Mouse (Mus musculus) liver, embryonic 12.5 days (tissue): ENCODE measurements around the gene Asic1. TPM values are rescaled to one million over a fixed set of nuclear protein-coding genes. Genes with fewer than 3 reads are reported as not detected.
A peak's percentile ranks its signal among the peaks of the same experiment; 100 is the strongest.
"Not testable (repeated sequence)": the region's sequence is repeated elsewhere in the genome, so short reads cannot be mapped to it uniquely, and the experiment has no call there.

Experiments
- ATAC-seq: fragments of 200-750 bp; cut with Nextera tagmentation; 2 replicates; pipeline ENCODE4 v1.8.0; 2017; ENCODE audit warnings: moderate number of reproducible peaks, mild to moderate bottlenecking, moderate library complexity
- H3K27ac ChIP-seq: fragments of 300-500 bp; sonication (generic); 2 replicates; pipeline ENCODE4 v1.5.1; 2016; ENCODE audit warnings: mild to moderate bottlenecking
- H3K27me3 ChIP-seq: fragments of 300-500 bp; sonication (generic); replicated peaks from 2 replicates; pipeline ENCODE4 v1.6.1; 2016; ENCODE audit warnings: mild to moderate bottlenecking, moderate library complexity
- H3K36me3 ChIP-seq: fragments of 300-500 bp; sonication (generic); 2 replicates; pipeline ENCODE4 v1.6.1; 2016; ENCODE audit warnings: mild to moderate bottlenecking, moderate library complexity
- H3K4me1 ChIP-seq: fragments of 300-500 bp; sonication (generic); 2 replicates; pipeline ENCODE4 v1.6.1; 2016
- H3K4me2 ChIP-seq: fragments of 300-500 bp; sonication (generic); 2 replicates; pipeline ENCODE4 v1.6.1; 2016; ENCODE audit warnings: mild to moderate bottlenecking, moderate library complexity
- H3K4me3 ChIP-seq: fragments of 300-500 bp; sonication (generic); 2 replicates; pipeline ENCODE4 v1.5.1; 2016; ENCODE audit warnings: mild to moderate bottlenecking, moderate library complexity
- H3K9ac ChIP-seq: fragments of 300-500 bp; sonication (generic); 2 replicates; pipeline ENCODE4 v1.6.1; 2016; ENCODE audit warnings: mild to moderate bottlenecking, moderate library complexity
- H3K9me3 ChIP-seq: fragments of 300-500 bp; sonication (generic); replicated peaks from 2 replicates; pipeline ENCODE4 v1.6.1; 2016; ENCODE audit warnings: mild to moderate bottlenecking, moderate library complexity
- WGBS: fragments of 180-500 bp; shearing (Covaris S2); methylation state at CpG from one replicate; pipeline ENCODE4 v1.1.7; 2016; ENCODE audit not compliant: insufficient replicate concordance; 5-methylcytosine and 5-hydroxymethylcytosine counted together
- polyA plus RNA-seq: library from polyadenylated mRNA; unstranded; fragments of >200 nt; fragmentation: Nextera tagmentation; extraction: Ambion mirVana; gene quantifications from 2 replicates; pipeline ENCODE4 v1.2.1, GENCODE M21; 2016

The Asic1 gene
- polyA plus RNA-seq, 1 experiment from 2014 or later: 2.0 TPM

DNA sequence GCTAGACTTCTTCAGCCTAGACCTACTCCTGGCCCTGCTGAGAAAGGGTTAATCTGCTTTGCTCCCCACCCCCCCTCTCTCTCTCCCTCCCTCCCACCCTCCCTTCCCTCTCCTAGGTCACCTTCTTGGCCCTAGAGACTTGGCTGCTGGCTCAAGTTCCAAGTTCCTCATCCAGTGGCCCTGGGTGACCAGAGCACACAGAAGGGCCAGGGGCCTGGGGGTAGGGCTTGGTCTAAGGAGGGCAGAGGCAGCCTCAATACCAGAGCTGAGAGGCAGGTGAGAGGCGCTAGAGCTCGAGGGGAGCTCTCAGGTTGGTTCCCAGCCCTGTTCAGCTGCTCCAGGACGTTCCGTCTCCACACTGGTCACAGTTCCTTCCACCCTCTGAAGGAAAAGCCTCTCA lies 20.8 kb downstream of the Asic1 start:
- H3K4me1 ChIP-seq: no peaks in the 10 kb centered on the region
- no peak overlapping the region for H3K27ac ChIP-seq
- 16% methylated on average over 4 of the region's 4 CpGs for WGBS
- H3K36me3 ChIP-seq: no peaks in the 10 kb centered on the region
- no peaks in the 10 kb centered on the region for H3K9me3 ChIP-seq
- no peak overlapping the region for H3K4me2 ChIP-seq
- ATAC-seq: no peak
- H3K9ac ChIP-seq: no peak overlapping the region
- no peak overlapping the region for H3K4me3 ChIP-seq
- peaks cover 89% of the 10 kb centered on the region for H3K27me3 ChIP-seq

DNA sequence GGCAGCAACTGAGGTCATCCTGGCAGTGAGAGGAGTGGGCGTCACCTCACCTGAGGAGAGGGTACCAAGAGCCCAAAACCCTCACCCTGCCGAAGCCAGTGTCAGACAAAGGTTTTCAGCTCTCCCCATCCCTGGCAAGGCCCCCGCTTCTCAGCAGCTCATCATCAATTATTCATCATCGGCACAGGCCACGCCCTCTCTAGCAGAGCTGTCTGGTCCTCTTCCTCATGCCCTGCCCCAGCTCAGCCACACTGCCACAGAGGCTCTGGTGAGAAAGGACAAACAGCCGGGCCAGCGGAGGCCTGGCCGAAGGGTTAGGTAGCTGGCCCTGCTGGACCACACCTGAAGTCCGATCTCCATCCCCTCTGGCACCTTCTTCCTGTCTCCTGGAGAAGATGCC lies 21.8 kb downstream of the Asic1 start:
- H3K36me3 ChIP-seq: no peaks in the 10 kb centered on the region

DNA sequence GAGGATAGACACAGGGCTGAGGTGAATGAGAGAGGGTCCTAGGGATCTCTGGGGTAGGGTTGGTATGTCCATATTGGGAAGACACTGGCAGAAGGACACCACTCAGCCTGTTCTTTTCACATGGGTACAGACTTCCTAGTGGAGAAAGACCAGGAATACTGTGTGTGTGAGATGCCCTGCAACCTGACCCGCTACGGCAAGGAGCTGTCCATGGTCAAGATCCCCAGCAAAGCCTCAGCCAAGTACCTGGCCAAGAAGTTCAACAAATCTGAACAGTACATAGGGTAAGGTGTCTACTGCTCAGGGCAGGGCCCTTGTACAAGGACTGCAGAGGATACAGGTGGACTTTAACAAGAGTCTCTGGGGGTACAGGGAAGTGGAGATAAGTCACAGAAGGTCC lies 27.1 kb downstream of the Asic1 start:
- ATAC-seq: no peak
- no peak overlapping the region for H3K9ac ChIP-seq
- H3K27ac ChIP-seq: no peak overlapping the region
- 21% methylated on average over 2 of the region's 2 CpGs for WGBS
- no peak overlapping the region for H3K4me2 ChIP-seq
- H3K9me3 ChIP-seq: no peaks in the 10 kb centered on the region
- peaks cover 20% of the 10 kb centered on the region for H3K4me1 ChIP-seq
- peaks cover 71% of the 10 kb centered on the region for H3K27me3 ChIP-seq
- H3K4me3 ChIP-seq: no peak overlapping the region
- no peaks in the 10 kb centered on the region for H3K36me3 ChIP-seq

More for the DNA sequence above, 21.8 kb downstream of the Asic1 start:
- Histone ChIP-seq H3K4me3 (no peak overlapping the region), H3K4me1 (no peaks in the 10 kb centered on the region), H3K9me3 (no peaks in the 10 kb centered on the region), H3K4me2 (no peak overlapping the region), H3K27me3 (peaks cover 90% of the 10 kb centered on the region), H3K27ac (no peak overlapping the region), H3K9ac (no peak overlapping the region)
- WGBS: 43% methylated on average over 9 of the region's 9 CpGs
- ATAC-seq: no peak

DNA sequence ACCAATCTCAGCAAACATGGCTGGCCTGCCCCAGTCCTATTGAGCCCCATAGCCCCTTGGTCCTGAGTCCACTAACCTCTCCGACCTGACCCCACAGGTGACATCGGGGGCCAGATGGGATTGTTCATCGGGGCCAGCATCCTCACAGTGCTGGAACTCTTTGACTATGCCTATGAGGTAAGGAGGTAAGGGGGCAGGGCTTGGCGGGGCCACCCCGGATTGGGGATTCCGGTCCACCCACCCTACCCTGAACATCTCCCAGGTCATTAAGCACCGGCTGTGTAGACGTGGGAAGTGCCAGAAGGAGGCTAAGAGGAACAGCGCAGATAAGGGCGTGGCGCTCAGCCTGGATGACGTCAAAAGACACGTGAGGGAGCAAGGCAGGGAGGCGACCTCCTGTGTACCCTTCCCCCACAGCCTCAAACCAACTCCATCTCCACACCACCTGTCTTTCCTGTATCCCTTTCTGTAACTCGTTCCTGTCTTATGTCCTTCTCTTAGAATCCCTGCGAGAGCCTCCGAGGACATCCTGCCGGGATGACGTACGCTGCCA lies 28.4 kb downstream of the Asic1 start:
- Histone ChIP-seq H3K9me3 (no peaks in the 10 kb centered on the region), H3K4me3 (no peak overlapping the region), H3K36me3 (peaks cover 4% of the 10 kb centered on the region; the same call in 1 of the 2 replicates), H3K4me1 (peaks cover 33% of the 10 kb centered on the region), H3K9ac (no peak overlapping the region), H3K27me3 (peaks cover 59% of the 10 kb centered on the region), H3K27ac (no peak overlapping the region), H3K4me2 (no peak overlapping the region)
- 34% methylated on average over 20 of the region's 20 CpGs for WGBS
- no peak for ATAC-seq

DNA sequence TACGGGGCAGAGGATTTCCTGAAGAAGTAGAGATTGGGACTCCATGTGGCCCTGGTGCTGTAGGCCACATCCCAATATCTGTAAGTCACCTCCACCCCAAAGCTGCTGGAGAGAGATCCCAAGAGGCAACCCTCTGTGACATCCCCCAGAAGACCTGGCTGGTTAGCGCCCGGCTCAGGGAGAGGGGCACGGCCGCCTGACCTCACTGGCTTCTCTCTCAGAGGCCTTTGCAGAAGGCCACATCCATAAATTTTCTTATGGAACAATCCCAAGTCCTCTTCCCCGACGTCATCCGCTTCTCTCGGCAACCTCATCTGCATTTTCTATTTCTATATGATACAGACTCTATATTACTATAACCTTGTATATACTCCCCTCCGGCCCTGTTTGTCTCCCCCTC lies 29.5 kb downstream of the Asic1 start:
- H3K4me2 ChIP-seq: no peak overlapping the region
- no peak overlapping the region for H3K9ac ChIP-seq
- H3K4me3 ChIP-seq: no peak overlapping the region
- peaks cover 14% of the 10 kb centered on the region for H3K36me3 ChIP-seq
- H3K9me3 ChIP-seq: no peaks in the 10 kb centered on the region
- WGBS: 79% methylated on average over 10 of the region's 10 CpGs
- peaks cover 43% of the 10 kb centered on the region for H3K4me1 ChIP-seq
- peaks cover 49% of the 10 kb centered on the region for H3K27me3 ChIP-seq
- ATAC-seq: no peak
- no peak overlapping the region for H3K27ac ChIP-seq

DNA sequence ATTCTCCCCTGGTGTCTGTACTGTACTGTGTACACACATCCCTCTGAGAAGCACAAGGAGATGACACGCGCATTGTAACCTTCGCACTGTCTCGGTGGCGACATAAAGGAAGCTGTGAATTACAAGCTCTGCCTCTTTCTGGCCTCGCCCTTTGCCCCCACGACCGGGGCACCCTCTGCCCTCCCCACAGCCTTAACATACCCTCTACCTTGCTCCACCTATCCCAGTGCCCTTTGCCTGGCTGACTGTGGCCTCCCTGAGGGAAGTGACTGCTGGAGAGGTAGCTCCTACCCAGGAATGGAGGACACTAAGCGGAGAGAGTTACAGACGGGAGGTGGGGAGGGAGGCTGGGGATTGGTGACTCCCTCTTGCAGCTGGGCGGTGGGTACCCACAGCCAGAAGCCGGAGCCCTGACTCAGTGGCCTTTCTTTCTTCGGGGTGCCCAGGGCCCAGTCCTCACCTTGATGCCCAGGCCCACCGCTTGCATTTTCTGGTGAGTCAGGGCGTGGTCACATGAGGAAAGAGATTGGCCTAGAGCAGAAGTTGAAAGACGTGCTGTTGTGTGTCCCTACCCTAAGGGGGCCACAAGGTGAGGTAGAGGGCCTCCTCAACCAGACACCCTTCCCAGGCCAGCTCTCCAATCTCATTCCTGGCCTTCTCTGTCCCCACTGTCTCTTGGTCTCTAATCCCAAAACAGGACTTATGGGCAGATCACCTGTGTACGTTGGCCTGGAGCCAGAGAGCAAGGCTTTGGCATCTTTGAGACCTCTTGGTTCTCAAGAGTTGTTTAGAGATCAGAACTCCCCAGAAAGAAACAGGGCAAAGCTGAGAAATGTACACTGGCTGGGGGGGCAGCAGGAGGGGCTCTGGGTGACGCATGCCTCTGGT lies 30.3 kb downstream of the Asic1 start:
- Histone ChIP-seq H3K27me3 (peaks cover 41% of the 10 kb centered on the region), H3K36me3 (peaks cover 17% of the 10 kb centered on the region), H3K4me1 (peaks cover 43% of the 10 kb centered on the region), H3K4me3 (no peak overlapping the region), H3K4me2 (no peak overlapping the region), H3K9ac (no peak overlapping the region), H3K27ac (no peak overlapping the region; the same call in 1 of the 2 replicates), H3K9me3 (no peaks in the 10 kb centered on the region)
- ATAC-seq: no peak
- 76% methylated on average over 18 of the region's 18 CpGs for WGBS

DNA sequence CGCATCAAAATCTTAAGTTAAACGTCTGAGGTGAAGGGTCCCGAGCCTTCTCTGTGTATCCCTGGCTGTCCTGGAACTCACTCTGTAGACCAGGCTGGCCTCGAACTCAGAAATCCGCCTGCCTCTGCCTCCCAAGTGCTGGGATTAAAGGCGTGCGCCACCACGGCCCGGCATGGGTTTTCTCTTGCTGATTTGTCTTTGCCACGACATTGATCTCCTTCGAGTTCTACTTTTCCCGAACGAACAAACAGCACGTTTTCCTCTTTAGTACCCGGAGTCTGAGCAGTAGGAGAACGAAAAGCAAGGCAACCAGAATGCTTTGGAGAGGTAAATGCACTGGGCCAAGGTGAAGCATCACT lies 31.5 kb downstream of the Asic1 start:
- 38% methylated on average over 16 of the region's 16 CpGs for WGBS

DNA sequence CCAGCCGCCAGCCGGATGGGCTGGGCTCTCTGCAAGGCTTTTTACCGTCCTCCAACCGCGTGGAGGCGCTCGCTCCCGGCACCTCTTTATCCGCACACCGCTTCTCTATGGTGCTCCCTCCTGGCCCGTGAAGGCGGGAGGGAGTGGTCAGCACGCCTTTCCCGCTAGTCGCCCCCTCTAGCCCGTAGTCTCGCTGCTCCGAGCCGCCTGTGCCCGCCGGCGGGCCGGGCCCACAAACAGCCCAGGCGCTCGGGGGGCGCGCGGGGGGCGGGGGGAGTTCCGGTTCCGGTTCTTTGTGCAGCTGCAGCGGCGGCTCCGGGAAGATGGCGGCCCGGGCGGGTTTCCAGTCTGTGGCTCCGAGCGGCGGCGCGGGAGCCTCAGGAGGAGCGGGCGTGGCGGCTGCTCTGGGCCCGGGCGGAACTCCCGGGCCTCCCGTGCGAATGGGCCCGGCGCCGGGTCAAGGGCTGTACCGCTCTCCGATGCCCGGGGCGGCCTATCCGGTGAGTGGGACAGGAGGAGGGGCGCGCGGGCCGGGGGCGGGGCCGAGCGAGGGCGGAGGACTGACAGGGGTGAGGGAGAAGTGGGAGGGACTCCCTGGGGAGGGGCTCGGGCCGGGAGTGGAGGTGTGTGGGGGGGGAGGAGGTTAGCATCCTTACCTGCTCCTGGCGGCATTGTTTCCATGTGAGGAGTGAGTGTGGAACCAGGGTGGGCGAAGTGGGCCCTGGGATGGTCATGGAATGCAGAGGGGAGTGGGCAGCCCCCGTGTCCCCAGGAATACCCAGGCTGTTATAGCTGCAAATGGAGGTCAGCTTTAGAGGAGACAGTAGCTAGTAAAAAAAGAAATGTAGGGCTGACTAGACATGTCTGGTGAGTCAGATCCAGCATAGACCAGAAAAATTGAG lies 32.1 kb downstream of the Asic1 start, which contains the start of gene Smarcd1:
TSS of gene Smarcd1 (plus strand) at position 131 of the 902 bp plus-strand sequence.
- 1% methylated on average over 70 of the region's 71 CpGs for WGBS
- H3K27ac ChIP-seq: peak within 1 kb of the TSS; percentile 89
- H3K9ac ChIP-seq: peak within 1 kb of the TSS; percentile 92
- peaks cover 23% of the 10 kb centered on the region for H3K27me3 ChIP-seq
- peaks cover 43% of the 10 kb centered on the region for H3K4me1 ChIP-seq
- H3K36me3 ChIP-seq: peaks cover 32% of the 10 kb centered on the region
- H3K4me2 ChIP-seq: peak within 1 kb of the TSS; percentile 82
- ATAC-seq: peak; percentile 90
- H3K9me3 ChIP-seq: no peaks in the 10 kb centered on the region
- peak within 1 kb of the TSS; percentile 93 for H3K4me3 ChIP-seq

More for the DNA sequence above, 31.5 kb downstream of the Asic1 start:
- Histone ChIP-seq H3K27me3 (peaks cover 29% of the 10 kb centered on the region), H3K4me1 (peaks cover 43% of the 10 kb centered on the region), H3K4me2 (peak overlapping the region; percentile 82), H3K4me3 (peak overlapping the region; percentile 93), H3K36me3 (peaks cover 26% of the 10 kb centered on the region), H3K9ac (peak overlapping the region; percentile 92)
- ATAC-seq, H3K27ac ChIP-seq, H3K9me3 ChIP-seq: not testable (repeated sequence)

DNA sequence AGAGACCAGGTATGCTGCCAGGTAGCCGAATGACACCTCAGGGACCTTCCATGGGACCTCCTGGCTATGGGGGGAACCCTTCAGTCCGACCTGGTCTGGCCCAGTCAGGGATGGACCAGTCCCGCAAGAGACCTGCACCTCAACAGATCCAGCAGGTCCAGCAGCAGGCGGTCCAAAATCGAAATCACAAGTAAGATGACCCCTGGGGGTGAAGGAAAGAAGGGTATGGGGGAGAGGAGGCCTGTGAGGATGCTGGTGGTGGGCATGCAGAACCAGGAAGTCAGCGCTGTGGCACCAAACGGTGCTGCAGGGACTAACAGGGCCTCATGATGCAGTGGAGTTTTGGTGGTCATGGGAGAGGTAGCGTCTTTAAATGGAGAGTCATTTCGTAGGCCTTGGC lies 32.9 kb downstream of the Asic1 start:
- H3K9ac ChIP-seq: peak overlapping the region; percentile 92; the same call in 1 of the 2 replicates
- peaks cover 43% of the 10 kb centered on the region for H3K4me1 ChIP-seq
- peak overlapping the region; percentile 82 for H3K4me2 ChIP-seq
- H3K36me3 ChIP-seq: peaks cover 41% of the 10 kb centered on the region
- H3K9me3 ChIP-seq: no peaks in the 10 kb centered on the region
- H3K4me3 ChIP-seq: peak overlapping the region; percentile 93
- H3K27me3 ChIP-seq: peaks cover 15% of the 10 kb centered on the region
- no peak for ATAC-seq
- H3K27ac ChIP-seq: no peak overlapping the region; the same call in 1 of the 2 replicates
- WGBS: 72% methylated on average over 9 of the region's 9 CpGs

DNA sequence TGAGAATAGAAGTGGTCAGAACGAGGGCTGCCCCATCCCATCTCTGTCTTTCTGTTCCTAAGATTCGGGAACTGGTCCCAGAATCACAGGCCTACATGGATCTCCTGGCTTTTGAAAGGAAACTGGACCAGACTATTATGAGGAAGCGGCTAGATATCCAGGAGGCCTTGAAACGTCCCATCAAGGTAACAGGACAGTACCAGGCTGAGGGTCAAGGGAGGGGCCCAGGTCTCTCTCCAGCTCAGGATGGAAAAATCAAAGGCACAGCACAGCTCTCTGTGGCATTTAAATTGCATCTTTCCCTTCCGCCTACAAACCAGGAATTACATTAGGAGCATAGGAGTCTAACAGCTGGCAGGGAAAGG lies 33.5 kb downstream of the Asic1 start:
- 76% methylated on average over 5 of the region's 5 CpGs for WGBS
- H3K9ac ChIP-seq: no peak overlapping the region
- no peaks in the 10 kb centered on the region for H3K9me3 ChIP-seq
- no peak for ATAC-seq
- H3K4me3 ChIP-seq: no peak overlapping the region
- H3K4me2 ChIP-seq: no peak overlapping the region
- H3K27me3 ChIP-seq: peaks cover 10% of the 10 kb centered on the region; the same call in 1 of the 2 replicates
- no peak overlapping the region for H3K27ac ChIP-seq
- peaks cover 43% of the 10 kb centered on the region for H3K4me1 ChIP-seq
- H3K36me3 ChIP-seq: peaks cover 46% of the 10 kb centered on the region

DNA sequence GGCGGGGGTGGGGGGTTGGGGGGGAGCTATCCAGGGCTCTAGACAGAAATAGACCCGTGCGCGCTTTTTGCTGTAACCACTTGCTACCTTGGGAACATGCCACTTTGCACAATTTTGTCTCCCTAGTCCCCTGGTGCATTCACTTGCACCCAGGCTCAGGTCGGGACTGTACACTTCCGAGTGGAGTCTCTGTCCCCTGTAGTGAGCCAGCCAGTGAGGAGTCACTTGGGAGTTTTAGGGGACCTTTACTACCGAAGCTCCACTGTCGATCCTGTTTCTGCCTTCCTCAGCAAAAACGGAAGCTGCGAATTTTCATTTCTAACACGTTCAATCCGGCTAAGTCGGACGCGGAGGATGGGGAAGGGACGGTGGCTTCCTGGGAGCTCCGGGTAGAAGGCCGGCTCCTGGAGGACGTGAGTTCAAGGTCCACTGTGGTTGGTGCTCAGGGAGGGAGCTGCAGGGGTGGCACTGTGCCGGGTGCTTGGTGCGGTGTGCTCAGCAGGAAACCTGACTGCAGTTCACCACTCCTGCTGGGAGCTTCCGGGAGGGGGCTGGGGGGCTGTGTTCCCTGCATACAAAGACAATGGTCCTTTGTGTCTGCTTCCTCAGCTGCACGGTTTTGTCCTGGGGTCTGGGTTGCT lies 34.0 kb downstream of the Asic1 start:
- WGBS: 68% methylated on average over 23 of the region's 23 CpGs
- no peaks in the 10 kb centered on the region for H3K9me3 ChIP-seq
- peaks cover 5% of the 10 kb centered on the region; the same call in 1 of the 2 replicates for H3K27me3 ChIP-seq
- peaks cover 43% of the 10 kb centered on the region for H3K4me1 ChIP-seq
- no peak overlapping the region for H3K27ac ChIP-seq
- no peak for ATAC-seq
- no peak overlapping the region for H3K4me3 ChIP-seq
- H3K4me2 ChIP-seq: no peak overlapping the region
- H3K36me3 ChIP-seq: peaks cover 51% of the 10 kb centered on the region
- no peak overlapping the region for H3K9ac ChIP-seq
